Mouse (Mus musculus) E14TG2a.4 (cell line): ENCODE measurements around the gene Rab40c.

Experiments
- CTCF ChIP-seq: conservative IDR thresholded peaks from 2 replicates; pipeline ENCODE4 v1.5.1; 2014; ENCODE audit warnings: low read length
- NANOG ChIP-seq: IDR thresholded peaks from 2 replicates; pipeline ENCODE4 v1.6.1; 2014; ENCODE audit warnings: borderline replicate concordance, low read length, mixed read lengths
- POU5F1 ChIP-seq: IDR thresholded peaks from 2 replicates; pipeline ENCODE4 v1.6.1; 2014; ENCODE audit warnings: low read length, borderline replicate concordance

DNA sequence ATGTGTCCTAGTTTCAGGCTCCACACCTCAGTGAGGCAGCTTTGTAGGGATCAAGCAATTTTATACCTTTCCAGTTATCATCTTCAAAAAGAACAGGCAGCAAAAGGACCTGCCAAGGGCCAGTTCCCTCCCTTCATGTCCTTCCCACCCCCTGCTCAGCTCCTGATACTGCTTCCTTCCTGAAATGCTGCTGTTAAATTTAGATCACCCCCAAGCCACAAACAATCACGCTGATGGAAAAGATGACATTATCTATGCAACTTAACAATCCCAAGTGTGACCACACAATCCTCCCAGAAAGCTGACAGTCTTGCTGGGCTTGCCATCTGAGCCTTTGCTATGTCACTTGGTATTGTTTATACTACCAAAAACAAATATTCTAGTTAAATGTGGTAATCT lies 5.7 kb downstream of the Rab40c start:
- TF ChIP-seq CTCF (no peak), NANOG (no peak), POU5F1 (no peak)
